In the genomic region with DNA sequence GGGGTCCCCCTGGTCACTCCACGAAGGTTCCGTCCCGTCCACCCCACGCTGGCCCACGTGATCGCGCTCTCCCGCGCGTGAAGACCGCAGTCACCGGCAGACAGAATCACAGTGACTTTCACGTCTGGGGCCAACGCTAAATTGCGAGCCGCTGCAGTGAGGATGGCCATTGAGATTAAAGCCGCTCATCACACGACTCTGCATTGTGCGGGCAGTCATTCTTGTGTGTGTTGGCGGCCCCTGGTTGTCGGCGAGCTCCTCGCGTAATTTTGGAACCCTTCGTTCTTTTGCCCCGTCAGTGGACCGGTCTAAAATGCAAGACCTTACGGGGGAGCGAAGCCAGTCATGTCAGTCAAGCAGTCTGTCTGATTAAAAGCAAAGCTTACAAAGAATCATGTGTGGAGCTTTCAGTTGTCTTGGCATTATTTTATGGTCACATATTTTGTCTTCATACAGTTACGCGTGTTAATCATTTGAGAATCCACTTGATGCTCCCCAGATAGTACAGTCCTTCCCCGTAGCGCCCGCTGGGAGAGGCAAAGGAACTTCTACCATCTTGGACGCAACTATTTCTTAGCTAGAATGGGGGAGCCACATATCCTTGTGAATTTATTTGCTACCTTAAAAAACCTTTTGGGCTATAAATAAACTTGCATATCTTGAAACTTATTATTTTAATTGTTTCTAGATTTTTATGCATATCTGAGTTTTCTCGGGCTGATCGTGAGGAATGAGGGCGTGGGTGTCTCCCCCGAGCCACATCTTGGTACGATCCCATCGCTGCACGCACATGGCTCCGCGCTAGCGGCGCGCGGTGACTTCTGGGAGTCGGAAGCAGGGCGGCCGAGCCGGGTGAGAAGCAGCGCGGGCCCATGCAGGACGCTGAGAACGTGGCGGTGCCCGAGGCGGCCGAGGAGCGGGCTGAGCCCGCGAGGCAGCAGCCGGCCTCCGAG, we compare ENCODE assay signal across 8 mouse cellular contexts. TPM values are rescaled to one million over a fixed set of nuclear protein-coding genes. Genes with fewer than 3 reads are reported as not detected.
DNase-seq lines count a peak whose midpoint lies in the region; ATAC-seq lines count a peak whose summit lies in the region.

A gene (plus strand): TSS at position 840 of the 953 bp plus-strand sequence.

- under 1% methylated on average over 65 of the region's 65 CpGs for WGBS in heart, embryonic 13.5 days
- under 1% methylated on average over 65 of the region's 65 CpGs for WGBS in liver, embryonic 12.5 days (ENCODE audit: insufficient replicate concordance)
- WGBS in stomach, embryonic 15.5 days, result under 1% methylated on average over 65 of the region's 65 CpGs

- peak; percentile 80 for ATAC-seq in heart, embryonic 13.5 days (ENCODE audit: extremely low read depth, insufficient number of reproducible peaks, low FRiP score, low TSS enrichment)
- peak; percentile 89 for ATAC-seq in liver, embryonic 12.5 days
- ATAC-seq in stomach, embryonic 15.5 days (ENCODE audit: insufficient read depth, low FRiP score, low read depth), result peak; percentile 91

- peak; percentile 95 for DNase-seq in CD4-positive, CD25-positive, alpha-beta regulatory T cell, adult 2 months (ENCODE audit: low read depth, low spot score)
- DNase-seq in fat pad, adult 2 months (ENCODE audit: extremely low read depth, low read depth, low spot score), result peak; percentile 62
- DNase-seq in kidney, postnatal 10 days, result peak; percentile 94
- DNase-seq in natural killer cell, adult 2 months (ENCODE audit: low spot score in 2 of 2), result peak; percentile 90 to 91

- peaks cover 9% of the 10 kb centered on the region for H3K4me1 ChIP-seq in brown adipose tissue, adult 24 weeks (ENCODE audit: control insufficient read depth, insufficient read depth, insufficient read length, low read length)
- H3K4me1 ChIP-seq in heart, embryonic 13.5 days, result peaks cover 26% of the 10 kb centered on the region
- peaks cover 47% of the 10 kb centered on the region for H3K4me1 ChIP-seq in liver, embryonic 12.5 days
- H3K4me1 ChIP-seq in stomach, embryonic 15.5 days, result peaks cover 21% of the 10 kb centered on the region

- peak within 1 kb of the TSS; percentile 99 for H3K9ac ChIP-seq in heart, embryonic 13.5 days
- peak within 1 kb of the TSS; percentile 91 for H3K9ac ChIP-seq in liver, embryonic 12.5 days
- H3K9ac ChIP-seq in stomach, embryonic 15.5 days, result peak within 1 kb of the TSS; percentile 86

- peak within 1 kb of the TSS; percentile 97 for H3K4me3 ChIP-seq in brown adipose tissue, adult 24 weeks (ENCODE audit: insufficient read depth, low read depth, low read length)
- peak within 1 kb of the TSS; percentile 100 for H3K4me3 ChIP-seq in heart, embryonic 13.5 days
- H3K4me3 ChIP-seq in liver, embryonic 12.5 days, result peak within 1 kb of the TSS; percentile 95
- peak within 1 kb of the TSS; percentile 98 for H3K4me3 ChIP-seq in stomach, embryonic 15.5 days (replicated peaks)

- no peaks in the 10 kb centered on the region for H3K9me3 ChIP-seq in heart, embryonic 13.5 days
- no peaks in the 10 kb centered on the region for H3K9me3 ChIP-seq in liver, embryonic 12.5 days (replicated peaks)
- H3K9me3 ChIP-seq in stomach, embryonic 15.5 days, result no peaks in the 10 kb centered on the region

- H3K36me3 ChIP-seq in heart, embryonic 13.5 days, result peaks cover 16% of the 10 kb centered on the region
- peaks cover 26% of the 10 kb centered on the region for H3K36me3 ChIP-seq in liver, embryonic 12.5 days
- H3K36me3 ChIP-seq in stomach, embryonic 15.5 days, result no peaks in the 10 kb centered on the region

- peak within 1 kb of the TSS; percentile 97 for H3K27ac ChIP-seq in brown adipose tissue, adult 24 weeks (replicated peaks; ENCODE audit: low read depth, low read length)
- peak within 1 kb of the TSS; percentile 96 for H3K27ac ChIP-seq in heart, embryonic 13.5 days (replicated peaks)
- H3K27ac ChIP-seq in liver, embryonic 12.5 days, result peak within 1 kb of the TSS; percentile 90
- peak within 1 kb of the TSS; percentile 97 for H3K27ac ChIP-seq in stomach, embryonic 15.5 days

- H3K27me3 ChIP-seq in heart, embryonic 13.5 days (replicated peaks), result no peaks in the 10 kb centered on the region
- 0 out of 2 replicates have a peak, but pooled peaks cover 8% of the 10 kb centered on the region for H3K27me3 ChIP-seq in liver, embryonic 12.5 days (replicated peaks)
- H3K27me3 ChIP-seq in stomach, embryonic 15.5 days (replicated peaks), result no peaks in the 10 kb centered on the region

- H3K4me2 ChIP-seq in heart, embryonic 13.5 days, result peak within 1 kb of the TSS; percentile 94
- peak within 1 kb of the TSS; percentile 86 for H3K4me2 ChIP-seq in liver, embryonic 12.5 days
- H3K4me2 ChIP-seq in stomach, embryonic 15.5 days, result peak within 1 kb of the TSS; percentile 66

RNA-seq across cellular contexts. Expression of the gene that starts here (rescaled TPM):
- 75.9 and 78.3 TPM in 2 replicates for polyA plus RNA-seq in brown adipose tissue, adult 24 weeks (2012; ENCODE audit: insufficient read depth, insufficient read length, missing spikeins)
- polyA plus RNA-seq in heart, embryonic 13.5 days (2015; fragmentation: Nextera tagmentation; extraction: Ambion mirVana), result 80.5 and 82.6 TPM in 2 replicates
- polyA plus RNA-seq in liver, embryonic 12.5 days (2016; fragmentation: Nextera tagmentation; extraction: Ambion mirVana), result 217 and 229 TPM in 2 replicates
- 129 and 141 TPM in 2 replicates for polyA plus RNA-seq in stomach, embryonic 15.5 days (2015; fragmentation: Nextera tagmentation; extraction: Ambion mirVana)

Comparison
In these comparisons a context has a peak if more than half of its experiments do, and no peak if none do; other contexts are left out.
1. Peak in every context shown above with its lines: DNase-seq, ATAC-seq, H3K4me3 ChIP-seq and H3K27ac ChIP-seq.